In the genomic region with DNA sequence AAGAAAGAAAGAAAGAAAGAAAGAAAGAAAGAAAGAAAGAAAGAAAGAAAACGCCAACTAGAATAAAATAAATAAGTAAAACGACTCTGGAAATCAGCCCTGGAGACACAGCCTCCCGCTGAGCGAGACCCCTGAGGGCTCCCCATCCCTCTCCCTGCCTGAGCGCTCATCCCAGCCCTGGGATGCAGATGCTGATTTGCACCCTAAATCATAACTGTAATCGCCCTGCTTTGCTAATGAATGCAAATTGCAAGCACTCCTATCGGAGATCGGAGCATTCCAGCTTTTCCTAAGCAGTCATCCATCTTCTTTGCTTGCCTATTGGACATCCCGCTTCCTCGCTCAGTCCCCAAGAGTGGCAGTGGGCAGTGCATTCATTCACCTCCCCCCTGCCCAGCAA, we compare ENCODE assay signal across 19 mouse cellular contexts.
"Had no signal": no experiment of that assay in that cellular context is flagged by ENCODE, and none has a peak within 500 bp of the region (broad histone marks: within the 10 kb centered on the region; RNA-seq: fewer than 3 reads in every experiment).

No protein-coding gene starts in this region.

- H3K27ac ChIP-seq: limb, embryonic 12.5 days; limb, embryonic 15.5 days; liver, embryonic 14.5 days; macrophage; midbrain, embryonic 10.5 days; stomach, embryonic 15.5 days had no signal

- H3K27me3 ChIP-seq: limb, embryonic 15.5 days; stomach, embryonic 15.5 days had no signal

- DNase-seq: kidney, adult 18-20 months; kidney, adult 9 months; kidney, postnatal 14 days; kidney, postnatal 4 days; left cerebral cortex, postnatal 4 days; liver, postnatal 0 days; lung, embryonic 14.5 days; midbrain, embryonic 14.5 days; retina, postnatal 1 day; spleen, adult 18-20 months; thymus, postnatal 25 days had no signal

- ATAC-seq: liver, postnatal 0 days; lung, postnatal 0 days had no signal

- H3K4me3 ChIP-seq: limb, embryonic 12.5 days; limb, embryonic 15.5 days; midbrain, embryonic 10.5 days; stomach, embryonic 15.5 days had no signal

- H3K9ac ChIP-seq: limb, embryonic 12.5 days; limb, embryonic 15.5 days; liver, embryonic 14.5 days; liver, postnatal 0 days; lung, embryonic 14.5 days; stomach, embryonic 15.5 days had no signal

- H3K9me3 ChIP-seq: limb, embryonic 12.5 days; limb, embryonic 15.5 days; midbrain, embryonic 10.5 days; stomach, embryonic 15.5 days had no signal

- H3K4me2 ChIP-seq: limb, embryonic 12.5 days; limb, embryonic 15.5 days; liver, embryonic 11.5 days; lung, embryonic 14.5 days; stomach, embryonic 15.5 days had no signal

- H3K36me3 ChIP-seq: limb, embryonic 12.5 days; limb, embryonic 15.5 days; midbrain, embryonic 10.5 days; stomach, embryonic 15.5 days had no signal

- H3K4me1 ChIP-seq: limb, embryonic 12.5 days; limb, embryonic 15.5 days; stomach, embryonic 15.5 days had no signal
